Mouse (Mus musculus): ENCODE data around the gene Csnk1d.

Csnk1d gene

GRCm38 (mm10) chr11:120916477-120916876, 74.7 kb downstream of the Csnk1d start:
- DNase-seq (ENCODE audit: extremely low spot score, low read depth, low spot score): no peak

- no peak for DNase-seq (ENCODE audit: extremely low spot score, low read depth, low spot score)
Measured at GRCm38 (mm10) chr11:120913796-120914195, 77.3 kb downstream of the Csnk1d start.

Data from hindlimb bud, embryonic 11.5 days (tissue).